Mouse (Mus musculus) liver, adult 2 months (tissue): ENCODE measurements around the gene Trim33. TPM values are rescaled to one million over a fixed set of nuclear protein-coding genes. Genes with fewer than 3 reads are reported as not detected.
A peak's percentile ranks its signal among the peaks of the same experiment; 100 is the strongest.

Experiments
- DNase-seq: peaks from one replicate; pipeline ENCODE4 v3.0.0-alpha.2; 2011; ENCODE audit warnings: low read depth, low spot score; ENCODE audit errors: extremely low read depth
- H3K27ac ChIP-seq: fragments of 200-500 bp; replicated peaks from 2 replicates; pipeline ENCODE4 v1.5.1; 2012; ENCODE audit warnings: low read depth, mild to moderate bottlenecking, control low read depth, inconsistent platforms, low read length; ENCODE audit not compliant: insufficient read depth
- H3K27me3 ChIP-seq: fragments of 200-500 bp; 2 replicates; pipeline ENCODE4 v1.6.1; 2012; ENCODE audit warnings: mild to moderate bottlenecking, moderate library complexity, low read length, inconsistent platforms; ENCODE audit not compliant: control insufficient read depth, insufficient read depth
- H3K36me3 ChIP-seq: fragments of 200-500 bp; 2 replicates; pipeline ENCODE4 v1.6.1; 2012; ENCODE audit warnings: low read length, inconsistent platforms; ENCODE audit not compliant: control insufficient read depth, insufficient read depth
- H3K4me1 ChIP-seq: fragments of 200-500 bp; 2 replicates; pipeline ENCODE4 v1.6.1; 2011; ENCODE audit warnings: low read length; ENCODE audit not compliant: control insufficient read depth, insufficient read depth
- H3K4me3 ChIP-seq: fragments of 200-500 bp; 2 replicates; pipeline ENCODE4 v1.5.1; 2011; ENCODE audit warnings: low read depth, mild to moderate bottlenecking, control low read depth, low read length, moderate library complexity; ENCODE audit not compliant: insufficient read depth
- H3K79me2 ChIP-seq: fragments of 200-500 bp; 2 replicates; pipeline ENCODE4 v1.6.1; 2012; ENCODE audit warnings: inconsistent platforms, mild to moderate bottlenecking, low read length, moderate library complexity; ENCODE audit not compliant: control insufficient read depth, insufficient read depth
- H3K9ac ChIP-seq: fragments of 200-500 bp; 2 replicates; pipeline ENCODE4 v1.6.1; 2012; ENCODE audit warnings: low read depth, mild to moderate bottlenecking, control low read depth, inconsistent platforms, low read length
- CTCF ChIP-seq: fragments of 200-500 bp; IDR thresholded peaks from 2 replicates; pipeline ENCODE4 v1.5.1; 2011; ENCODE audit warnings: low read depth, low read length, control low read depth
- POLR2A ChIP-seq: fragments of 200-500 bp; IDR thresholded peaks from 2 replicates; pipeline ENCODE4 v1.6.1; 2011; ENCODE audit warnings: low read length, control low read depth; ENCODE audit not compliant: insufficient read depth; ENCODE audit errors: extremely low read depth
- WGBS: fragments of 180-500 bp; shearing (Covaris S2); methylation state at CpG from one replicate; pipeline ENCODE4 v1.1.7; 2018; 5-methylcytosine and 5-hydroxymethylcytosine counted together
- polyA plus RNA-seq: library from polyadenylated mRNA; depleted of rRNA; stranded (reverse); fragments of >200 nt; gene quantifications from 2 replicates; pipeline ENCODE4 v1.2.3, GENCODE M21; 2012
- total RNA-seq: library from RNA; depleted of rRNA; stranded (reverse); fragments of >200 nt; gene quantifications from 2 replicates; pipeline ENCODE4 v1.2.3, GENCODE M21; 2014

Gene Trim33
- total and polyA plus RNA-seq, 2 experiments, result 4.2 to 13.4 TPM

DNA sequence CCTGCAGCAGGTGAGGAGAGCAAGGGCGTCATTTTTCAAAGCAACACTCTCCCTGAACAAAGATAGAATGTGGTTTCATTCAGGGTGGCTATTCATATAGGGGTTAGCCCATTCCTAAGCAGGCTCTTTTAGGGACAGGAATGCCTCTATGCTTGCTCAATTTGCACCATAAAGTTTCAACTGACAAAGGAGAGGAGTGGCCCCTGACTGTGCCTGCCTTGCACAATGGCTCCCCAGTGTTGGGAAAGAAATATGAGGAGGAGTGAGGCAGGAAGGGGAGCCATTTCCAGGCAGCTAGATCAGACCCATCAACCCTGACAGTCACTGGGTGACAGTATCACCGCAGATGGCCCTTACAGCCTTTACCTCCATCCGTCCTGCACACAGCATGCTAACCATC, 100.3 kb downstream of the Trim33 start:
- no peak for DNase-seq
- Histone ChIP-seq H3K79me2 (no peaks in the 10 kb centered on the region), H3K36me3 (no peaks in the 10 kb centered on the region), H3K27ac (no peak overlapping the region), H3K4me3 (no peak overlapping the region), H3K9ac (no peak overlapping the region), H3K4me1 (no peaks in the 10 kb centered on the region), H3K27me3 (no peaks in the 10 kb centered on the region)
- 84% methylated on average over 3 of the region's 3 CpGs for WGBS
- TF ChIP-seq POLR2A (no peak), CTCF (no peak)

DNA sequence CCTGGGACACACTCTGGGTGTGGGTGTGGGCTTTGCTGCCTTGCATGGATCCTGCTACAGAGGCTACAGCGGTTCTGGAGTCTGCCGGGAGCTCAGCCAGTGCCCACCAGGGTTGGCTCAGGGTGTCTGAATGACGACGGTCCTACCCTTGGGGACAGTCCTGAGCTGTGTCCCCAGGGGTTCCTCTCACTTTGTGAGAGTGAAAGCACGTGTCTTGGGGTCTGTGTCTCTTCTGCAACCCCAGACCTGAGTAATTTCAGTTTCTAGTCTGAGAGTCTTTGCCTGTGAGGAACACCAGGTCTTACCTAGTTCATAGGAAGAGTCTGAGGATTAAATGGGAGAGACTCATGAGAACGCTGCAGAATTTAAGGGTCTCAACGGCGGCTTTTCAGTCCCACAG, 101.7 kb downstream of the Trim33 start:
- H3K27ac ChIP-seq, result no peak overlapping the region
- H3K9ac ChIP-seq, result no peak overlapping the region
- no peak overlapping the region for H3K4me3 ChIP-seq
- no peaks in the 10 kb centered on the region for H3K4me1 ChIP-seq
- H3K27me3 ChIP-seq, result no peaks in the 10 kb centered on the region
- no peaks in the 10 kb centered on the region for H3K79me2 ChIP-seq
- WGBS, result 90% methylated on average over 8 of the region's 8 CpGs
- H3K36me3 ChIP-seq, result no peaks in the 10 kb centered on the region
- no peak for TF ChIP-seq CTCF
- TF ChIP-seq POLR2A, result no peak
- no peak for DNase-seq

DNA sequence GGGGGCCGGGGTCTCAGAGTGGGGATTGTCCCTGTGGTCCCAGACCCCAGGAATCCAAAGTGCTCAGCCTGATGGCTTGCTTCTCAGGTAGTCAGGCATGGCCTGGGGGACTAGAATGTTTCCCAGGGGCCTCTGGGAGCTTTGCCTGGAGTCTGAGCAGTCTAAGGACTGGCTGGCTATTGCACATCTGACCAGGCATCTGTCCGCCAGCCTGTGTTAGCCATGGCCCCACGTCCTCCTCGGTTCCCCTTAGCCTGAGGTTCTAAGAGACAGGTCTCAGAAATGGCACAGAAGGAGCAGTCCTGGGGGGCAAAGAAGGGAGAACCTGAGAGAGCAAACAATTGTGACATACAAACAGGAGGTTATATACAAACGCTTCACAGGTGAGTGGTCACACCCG, 102.3 kb downstream of the Trim33 start:
- Histone ChIP-seq H3K9ac (no peak overlapping the region), H3K4me3 (no peak overlapping the region), H3K27ac (no peak overlapping the region), H3K27me3 (no peaks in the 10 kb centered on the region), H3K4me1 (no peaks in the 10 kb centered on the region), H3K79me2 (no peaks in the 10 kb centered on the region), H3K36me3 (no peaks in the 10 kb centered on the region)
- no peak for DNase-seq
- WGBS, result 93% methylated on average over 6 of the region's 6 CpGs
- TF ChIP-seq CTCF (no peak), POLR2A (no peak)

DNA sequence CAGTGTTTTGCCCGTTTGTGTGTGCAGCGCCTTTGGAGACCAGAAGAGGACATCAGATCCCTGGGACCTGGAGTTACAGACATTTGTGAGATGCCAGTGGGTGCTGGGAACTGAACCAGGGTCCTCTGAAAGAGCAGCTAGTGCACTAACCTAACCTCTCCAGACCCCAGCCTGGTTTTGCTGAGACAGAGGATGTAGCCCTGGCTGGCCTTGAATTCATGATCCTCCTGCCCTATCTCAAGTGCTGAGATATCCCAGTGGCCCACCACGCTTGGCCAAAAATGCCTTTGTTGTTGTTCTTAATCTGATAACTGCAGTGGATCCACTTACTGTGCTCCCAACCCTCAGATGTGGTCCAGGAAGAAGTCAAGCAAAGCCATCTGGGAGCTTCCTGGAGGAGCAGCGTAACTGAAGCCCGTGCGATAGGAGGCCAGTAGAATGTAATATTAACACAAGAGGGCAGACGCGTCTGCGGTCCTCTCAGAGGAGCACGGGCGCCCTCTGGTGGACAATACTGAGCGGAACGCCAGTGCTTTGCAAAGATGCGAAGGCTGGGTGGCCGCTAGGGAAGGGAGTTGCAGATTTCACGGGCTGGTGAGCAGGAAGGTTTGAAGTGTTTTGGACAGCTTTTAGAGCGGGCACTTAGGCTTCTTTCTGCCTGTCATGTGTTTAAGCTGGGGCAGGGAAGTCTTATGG, 103.9 kb downstream of the Trim33 start:
- DNase-seq, result peak; percentile 36
- no peaks in the 10 kb centered on the region for H3K36me3 ChIP-seq
- no peaks in the 10 kb centered on the region for H3K79me2 ChIP-seq
- no peak overlapping the region for H3K4me3 ChIP-seq
- no peaks in the 10 kb centered on the region for H3K27me3 ChIP-seq
- 27% methylated on average over 17 of the region's 17 CpGs for WGBS
- no peak for TF ChIP-seq POLR2A
- TF ChIP-seq CTCF, result peak; percentile 98
- H3K9ac ChIP-seq, result no peak overlapping the region
- no peaks in the 10 kb centered on the region for H3K4me1 ChIP-seq
- no peak overlapping the region for H3K27ac ChIP-seq

DNA sequence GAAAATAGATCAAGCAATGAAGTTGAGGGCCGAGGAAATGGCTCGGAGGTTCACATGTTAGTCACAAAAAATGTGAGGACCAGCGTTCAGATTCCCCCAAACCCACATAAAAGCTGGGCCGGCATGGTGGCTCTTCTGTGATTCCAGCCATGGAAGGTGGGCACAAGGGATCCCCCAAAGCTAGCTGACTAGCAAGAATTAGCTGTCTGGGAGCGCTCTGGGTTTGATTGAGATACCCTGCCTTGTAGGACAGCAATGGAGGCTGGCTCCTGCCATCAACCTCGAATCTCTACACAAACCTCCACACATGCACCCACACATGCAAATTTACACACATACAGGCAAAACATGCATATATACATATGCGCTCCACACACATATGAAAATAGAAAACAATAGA, 105.4 kb downstream of the Trim33 start:
- Histone ChIP-seq H3K79me2 (no peaks in the 10 kb centered on the region), H3K27ac (no peak overlapping the region), H3K9ac (no peak overlapping the region), H3K27me3 (no peaks in the 10 kb centered on the region), H3K4me3 (no peak overlapping the region), H3K4me1 (no peaks in the 10 kb centered on the region), H3K36me3 (no peaks in the 10 kb centered on the region)
- DNase-seq, result no peak
- TF ChIP-seq POLR2A, result no peak
- TF ChIP-seq CTCF, result no peak
- 86% methylated on average over 7 of the region's 7 CpGs for WGBS

DNA sequence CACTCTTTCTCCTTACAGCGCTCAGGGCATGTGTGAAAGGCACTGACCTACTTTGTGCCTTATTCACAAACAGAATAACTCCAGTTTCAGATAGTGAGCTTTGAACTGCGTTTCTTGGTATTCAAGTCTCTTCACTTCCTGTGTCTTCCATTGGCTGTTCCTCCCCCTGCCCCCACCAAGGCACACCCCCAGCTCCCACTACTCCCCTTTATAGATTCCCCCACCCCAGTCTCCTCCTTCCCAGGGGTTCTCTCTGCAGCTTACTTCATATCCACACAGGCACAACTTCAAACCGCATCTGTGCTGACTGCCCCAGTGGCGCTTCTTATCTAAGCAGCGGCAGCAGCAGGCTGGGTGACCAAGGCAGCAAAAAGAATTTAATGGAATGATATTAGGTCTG, 105.9 kb downstream of the Trim33 start:
- H3K27ac ChIP-seq, result no peak overlapping the region
- TF ChIP-seq POLR2A, result no peak
- TF ChIP-seq CTCF, result no peak
- no peaks in the 10 kb centered on the region for H3K27me3 ChIP-seq
- WGBS, result 76% methylated on average over 5 of the region's 5 CpGs
- H3K79me2 ChIP-seq, result no peaks in the 10 kb centered on the region
- no peak overlapping the region for H3K4me3 ChIP-seq
- no peak for DNase-seq
- no peak overlapping the region for H3K9ac ChIP-seq
- H3K36me3 ChIP-seq, result no peaks in the 10 kb centered on the region
- H3K4me1 ChIP-seq, result no peaks in the 10 kb centered on the region
